Mouse (Mus musculus) midbrain, embryonic 11.5 days (tissue): ENCODE results near the gene Plb1. TPM values are rescaled to one million over a fixed set of nuclear protein-coding genes. Genes with fewer than 3 reads are reported as not detected.

Experiments
- ATAC-seq: fragments of 200-750 bp; cut with Nextera tagmentation; 2 replicates; pipeline ENCODE4 v1.8.0; 2017; ENCODE audit warnings: moderate TSS enrichment, moderate library complexity; ENCODE audit not compliant: low FRiP score
- DNase-seq: peaks from one replicate; pipeline ENCODE4 v3.0.0; 2015; ENCODE audit warnings: low spot score; ENCODE audit errors: missing footprints
- H3K27ac ChIP-seq: fragments of 300-500 bp; sonication (generic); 2 replicates; pipeline ENCODE4 v1.5.1; 2014; ENCODE audit warnings: low read depth, low read length
- H3K27me3 ChIP-seq: fragments of 300-500 bp; sonication (generic); 2 replicates; pipeline ENCODE4 v1.6.1; 2014; ENCODE audit warnings: mild to moderate bottlenecking, low read length, moderate library complexity, mixed read lengths; ENCODE audit not compliant: control insufficient read depth, insufficient read depth
- H3K36me3 ChIP-seq: fragments of 300-500 bp; sonication (generic); 2 replicates; pipeline ENCODE4 v1.6.1; 2014; ENCODE audit warnings: mild to moderate bottlenecking, low read length, moderate library complexity, mixed read lengths; ENCODE audit not compliant: control insufficient read depth, insufficient read depth
- H3K4me1 ChIP-seq: fragments of 300-500 bp; sonication (generic); 2 replicates; pipeline ENCODE4 v1.6.1; 2014; ENCODE audit warnings: low read length; ENCODE audit not compliant: control insufficient read depth, insufficient read depth
- H3K4me2 ChIP-seq: fragments of 300-500 bp; sonication (generic); 2 replicates; pipeline ENCODE4 v1.6.1; 2014; ENCODE audit warnings: mild to moderate bottlenecking, moderate library complexity
- H3K4me3 ChIP-seq: fragments of 300-500 bp; sonication (generic); 2 replicates; pipeline ENCODE4 v1.5.1; 2014; ENCODE audit warnings: low read depth, low read length
- H3K9ac ChIP-seq: fragments of 300-500 bp; sonication (generic); 2 replicates; pipeline ENCODE4 v1.6.1; 2014; ENCODE audit warnings: low read length
- H3K9me3 ChIP-seq: fragments of 300-500 bp; sonication (generic); 2 replicates; pipeline ENCODE4 v1.6.1; 2016; ENCODE audit warnings: low read length; ENCODE audit not compliant: control insufficient read depth
- WGBS: fragments of 180-500 bp; shearing (Covaris S2); extraction: QIAGEN DNeasy Blood & Tissue Kit; methylation state at CpG from one replicate; pipeline ENCODE4 v1.1.7; 2014; 5-methylcytosine and 5-hydroxymethylcytosine counted together
- polyA plus RNA-seq: library from polyadenylated mRNA; unstranded; fragments of >200 nt; fragmentation: Nextera tagmentation; extraction: Ambion mirVana; gene quantifications from 2 replicates; pipeline ENCODE4 v1.2.1, GENCODE M21; 2014

Plb1 gene
- polyA plus RNA-seq, 1 experiment from 2014 or later, result 0.05 TPM

- ATAC-seq (no peak), DNase-seq (peak; percentile 53)
- no peak overlapping the region for H3K4me2 ChIP-seq
- H3K27ac ChIP-seq, result no peak overlapping the region
- no peaks in the 10 kb centered on the region for H3K27me3 ChIP-seq
- H3K9ac ChIP-seq, result no peak overlapping the region
- WGBS, result 87% methylated on average over 3 of the region's 3 CpGs
- no peaks in the 10 kb centered on the region for H3K36me3 ChIP-seq
- H3K4me3 ChIP-seq, result no peak overlapping the region
- H3K9me3 ChIP-seq, result no peaks in the 10 kb centered on the region
- H3K4me1 ChIP-seq, result no peaks in the 10 kb centered on the region
Observed at GRCm38 (mm10) chr5:32199136-32199535, 33.4 kb upstream of the Plb1 start.

DNA sequence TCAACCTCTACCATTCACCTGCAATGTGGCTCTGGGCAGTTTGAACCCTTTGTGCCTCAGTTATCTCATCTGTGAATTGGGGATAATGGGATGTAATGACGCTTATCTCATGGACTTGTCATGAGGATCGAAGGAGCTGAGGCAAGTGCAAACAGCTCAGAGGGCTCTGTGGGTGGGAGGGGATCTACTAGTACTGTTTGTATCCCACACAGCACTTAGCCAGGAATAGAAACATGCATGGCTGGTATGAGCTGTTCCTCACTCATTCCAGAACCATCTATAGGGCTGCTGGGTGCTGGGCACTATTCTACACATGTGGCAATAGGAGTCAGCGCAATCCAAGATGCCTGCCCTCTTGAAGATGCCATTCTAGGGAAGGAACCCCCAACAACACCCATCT, 32.9 kb upstream of the Plb1 start:
- no peak overlapping the region for H3K4me3 ChIP-seq
- no peaks in the 10 kb centered on the region for H3K9me3 ChIP-seq
- no peak for ATAC-seq
- no peak for DNase-seq
- 88% methylated on average over 3 of the region's 3 CpGs for WGBS
- no peak overlapping the region for H3K4me2 ChIP-seq
- H3K4me1 ChIP-seq, result no peaks in the 10 kb centered on the region
- H3K27me3 ChIP-seq, result no peaks in the 10 kb centered on the region
- no peak overlapping the region for H3K27ac ChIP-seq
- no peaks in the 10 kb centered on the region for H3K36me3 ChIP-seq
- no peak overlapping the region for H3K9ac ChIP-seq

GRCm38 (mm10) chr5:32204653-32205052, 27.9 kb upstream of the Plb1 start:
- H3K4me3 ChIP-seq, result no peak overlapping the region
- H3K27ac ChIP-seq, result no peak overlapping the region
- WGBS, result 72% methylated on average over 4 of the region's 4 CpGs
- H3K27me3 ChIP-seq, result no peaks in the 10 kb centered on the region
- DNase-seq (no peak), ATAC-seq (no peak)
- H3K9me3 ChIP-seq, result no peaks in the 10 kb centered on the region
- no peaks in the 10 kb centered on the region for H3K4me1 ChIP-seq
- no peak overlapping the region for H3K9ac ChIP-seq
- H3K36me3 ChIP-seq, result no peaks in the 10 kb centered on the region
- H3K4me2 ChIP-seq, result no peak overlapping the region

DNA sequence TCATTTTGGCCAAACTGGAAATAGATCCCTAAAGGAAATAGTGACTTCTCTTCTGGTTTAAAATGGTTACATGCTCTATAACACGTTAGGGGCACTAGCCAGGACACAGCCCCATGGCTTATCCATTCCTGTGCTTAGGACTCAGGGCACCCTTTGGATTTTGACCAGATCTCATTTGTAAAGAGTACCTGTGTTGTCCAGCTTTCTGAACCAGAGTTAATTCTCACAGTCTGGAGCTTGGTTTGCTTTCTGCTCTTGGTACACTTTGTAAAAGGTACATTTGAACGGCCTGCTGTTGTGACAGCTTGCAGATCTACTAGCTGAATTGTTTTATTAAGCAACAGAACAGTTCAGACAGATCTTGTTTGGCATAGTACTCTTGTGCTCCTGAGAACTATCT, 25.8 kb upstream of the Plb1 start:
- Histone ChIP-seq H3K27me3 (no peaks in the 10 kb centered on the region), H3K36me3 (no peaks in the 10 kb centered on the region), H3K9ac (no peak overlapping the region), H3K4me2 (no peak overlapping the region), H3K4me1 (peaks cover 5% of the 10 kb centered on the region; the same call in 1 of the 2 replicates), H3K4me3 (no peak overlapping the region), H3K9me3 (no peaks in the 10 kb centered on the region), H3K27ac (no peak overlapping the region)
- DNase-seq (no peak), ATAC-seq (no peak)
- WGBS, result 80% methylated on average over 2 of the region's 2 CpGs

GRCm38 (mm10) chr5:32208460-32208859, 24.0 kb upstream of the Plb1 start:
- H3K27ac ChIP-seq, result no peak overlapping the region
- no peak overlapping the region for H3K4me3 ChIP-seq
- H3K27me3 ChIP-seq, result no peaks in the 10 kb centered on the region
- H3K36me3 ChIP-seq, result no peaks in the 10 kb centered on the region
- no peak for ATAC-seq
- no peaks in the 10 kb centered on the region for H3K9me3 ChIP-seq
- no peak overlapping the region for H3K4me2 ChIP-seq
- 85% methylated on average over 8 of the region's 8 CpGs for WGBS
- no peak overlapping the region for H3K9ac ChIP-seq
- peaks cover 5% of the 10 kb centered on the region; the same call in 1 of the 2 replicates for H3K4me1 ChIP-seq
- DNase-seq, result no peak

- H3K4me1 ChIP-seq, result peaks cover 5% of the 10 kb centered on the region; the same call in 1 of the 2 replicates
- ATAC-seq (no peak), DNase-seq (no peak)
- no peaks in the 10 kb centered on the region for H3K9me3 ChIP-seq
- H3K9ac ChIP-seq, result no peak overlapping the region
- H3K4me2 ChIP-seq, result no peak overlapping the region
- H3K27ac ChIP-seq, result no peak overlapping the region
- 42% methylated on average over 2 of the region's 2 CpGs for WGBS
- no peaks in the 10 kb centered on the region for H3K27me3 ChIP-seq
- H3K4me3 ChIP-seq, result no peak overlapping the region
- H3K36me3 ChIP-seq, result no peaks in the 10 kb centered on the region
Observed at GRCm38 (mm10) chr5:32211011-32211410, 21.5 kb upstream of the Plb1 start.

GRCm38 (mm10) chr5:32213746-32214145, 18.8 kb upstream of the Plb1 start:
- no peak overlapping the region for H3K27ac ChIP-seq
- no peaks in the 10 kb centered on the region for H3K9me3 ChIP-seq
- H3K36me3 ChIP-seq, result no peaks in the 10 kb centered on the region
- H3K9ac ChIP-seq, result no peak overlapping the region
- no peak overlapping the region for H3K4me3 ChIP-seq
- DNase-seq, result no peak
- H3K27me3 ChIP-seq, result no peaks in the 10 kb centered on the region
- ATAC-seq, result no peak
- 58% methylated on average over 4 of the region's 4 CpGs for WGBS
- H3K4me1 ChIP-seq, result peaks cover 5% of the 10 kb centered on the region; the same call in 1 of the 2 replicates
- H3K4me2 ChIP-seq, result no peak overlapping the region

DNA sequence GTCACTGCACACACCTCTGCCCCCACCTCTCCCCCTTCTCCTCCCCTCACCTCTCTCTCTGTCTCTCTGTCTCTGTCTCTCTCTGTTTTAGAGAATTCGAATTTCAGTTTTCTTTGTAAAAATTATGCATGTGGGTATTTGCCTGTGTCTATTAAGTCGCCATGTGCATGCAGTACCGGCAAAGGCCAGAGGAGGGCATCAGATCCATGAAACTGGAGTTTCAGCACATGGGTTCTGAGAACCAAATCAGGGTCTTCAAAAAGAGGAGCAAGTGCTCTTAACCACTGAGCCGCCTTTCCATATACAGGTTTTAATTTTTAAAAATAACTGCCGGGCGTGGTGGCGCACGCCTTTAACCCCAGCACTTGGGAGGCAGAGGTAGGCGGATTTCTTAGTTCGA, 17.0 kb upstream of the Plb1 start:
- no peaks in the 10 kb centered on the region for H3K36me3 ChIP-seq
- peak; percentile 92 for DNase-seq
- no peak overlapping the region for H3K27ac ChIP-seq
- peaks cover 5% of the 10 kb centered on the region; the same call in 1 of the 2 replicates for H3K4me1 ChIP-seq
- H3K9ac ChIP-seq, result no peak overlapping the region
- H3K27me3 ChIP-seq, result no peaks in the 10 kb centered on the region
- no peaks in the 10 kb centered on the region for H3K9me3 ChIP-seq
- no peak for ATAC-seq
- no peak overlapping the region for H3K4me3 ChIP-seq
- WGBS, result 70% methylated on average over 10 of the region's 10 CpGs
- no peak overlapping the region for H3K4me2 ChIP-seq

GRCm38 (mm10) chr5:32216465-32216864, 16.0 kb upstream of the Plb1 start:
- Histone ChIP-seq H3K27me3 (no peaks in the 10 kb centered on the region), H3K4me1 (no peaks in the 10 kb centered on the region), H3K9me3 (no peaks in the 10 kb centered on the region), H3K36me3 (no peaks in the 10 kb centered on the region), H3K4me3 (no peak overlapping the region), H3K4me2 (no peak overlapping the region), H3K27ac (no peak overlapping the region), H3K9ac (no peak overlapping the region)
- 68% methylated on average over 4 of the region's 4 CpGs for WGBS
- no peak for ATAC-seq
- no peak for DNase-seq

- no peaks in the 10 kb centered on the region for H3K36me3 ChIP-seq
- H3K4me2 ChIP-seq, result no peak overlapping the region
- DNase-seq (no peak), ATAC-seq (no peak)
- H3K27me3 ChIP-seq, result no peaks in the 10 kb centered on the region
- H3K9ac ChIP-seq, result no peak overlapping the region
- no peaks in the 10 kb centered on the region for H3K4me1 ChIP-seq
- H3K4me3 ChIP-seq, result no peak overlapping the region
- 86% methylated on average over 8 of the region's 8 CpGs for WGBS
- H3K9me3 ChIP-seq, result no peaks in the 10 kb centered on the region
- no peak overlapping the region for H3K27ac ChIP-seq
Observed at GRCm38 (mm10) chr5:32217477-32217876, 15.0 kb upstream of the Plb1 start.
